Mouse (Mus musculus) right cerebral cortex, adult 18-20 months (tissue): ENCODE measurements around the gene Fam234b.

ENCODE experiments used
- DNase-seq: peaks from one replicate; pipeline ENCODE4 v3.0.0; 2022; ENCODE audit warnings: mixed read lengths

The Fam234b gene

GRCm38 (mm10) chr6:135197921-135198532, at the start of gene Fam234b, which contains the start of gene Hebp1:
Gene Fam234b, plus strand, starts transcription at chr6:135197977.
Gene Hebp1, minus strand, starts transcription at chr6:135198022.
- DNase-seq = peak; percentile 91

- DNase-seq = no peak
These were observed 49.3 kb upstream of the Fam234b start for GRCm38 (mm10) chr6:135148506-135148905.

GRCm38 (mm10) chr6:135149175-135149574, 48.6 kb upstream of the Fam234b start:
- DNase-seq = no peak

- DNase-seq = no peak
These were observed 48.1 kb upstream of the Fam234b start for GRCm38 (mm10) chr6:135149722-135150121.

GRCm38 (mm10) chr6:135150311-135150710, 47.5 kb upstream of the Fam234b start:
- no peak for DNase-seq

- peak; percentile 58 for DNase-seq
These were observed 44.1 kb upstream of the Fam234b start for GRCm38 (mm10) chr6:135153719-135154118.

DNA sequence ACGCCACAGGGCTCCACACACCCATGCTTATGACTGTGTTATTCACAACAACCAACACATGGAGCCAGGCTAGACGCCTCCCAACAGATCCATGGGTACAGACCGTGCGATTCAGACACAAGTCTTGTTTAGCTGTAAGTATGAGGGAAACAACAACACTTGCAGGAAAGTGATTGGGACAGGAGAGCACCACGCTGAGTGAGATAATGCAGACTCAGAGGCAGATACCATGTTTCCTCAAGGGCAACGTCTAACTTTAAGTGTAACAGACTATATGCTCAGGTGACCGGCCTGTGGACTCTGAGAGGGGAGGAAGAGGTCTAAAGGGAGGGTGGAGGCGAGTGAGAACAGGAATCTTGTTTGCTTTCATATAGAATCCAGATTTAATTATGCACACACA, 41.2 kb upstream of the Fam234b start:
- DNase-seq = no peak

DNA sequence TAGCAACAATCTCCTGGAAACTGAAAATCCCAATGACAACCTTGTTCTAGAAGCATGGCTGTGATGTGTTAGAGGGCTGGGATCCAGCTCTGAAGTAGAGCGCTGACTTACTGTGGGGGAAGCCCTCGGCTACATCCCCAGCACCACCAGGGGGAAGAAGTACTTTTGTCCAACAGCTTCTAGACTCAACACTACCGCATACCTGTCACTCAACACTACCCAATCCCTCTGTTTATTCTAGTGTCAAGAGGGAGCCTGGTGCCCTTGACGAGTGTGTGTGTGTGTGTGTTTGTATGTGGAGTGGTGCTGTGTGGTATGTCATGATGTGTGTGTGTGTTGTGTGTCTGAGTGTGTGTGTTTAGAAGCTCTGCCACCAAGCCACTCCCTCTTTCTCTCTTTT, 40.3 kb upstream of the Fam234b start:
- DNase-seq = no peak

DNA sequence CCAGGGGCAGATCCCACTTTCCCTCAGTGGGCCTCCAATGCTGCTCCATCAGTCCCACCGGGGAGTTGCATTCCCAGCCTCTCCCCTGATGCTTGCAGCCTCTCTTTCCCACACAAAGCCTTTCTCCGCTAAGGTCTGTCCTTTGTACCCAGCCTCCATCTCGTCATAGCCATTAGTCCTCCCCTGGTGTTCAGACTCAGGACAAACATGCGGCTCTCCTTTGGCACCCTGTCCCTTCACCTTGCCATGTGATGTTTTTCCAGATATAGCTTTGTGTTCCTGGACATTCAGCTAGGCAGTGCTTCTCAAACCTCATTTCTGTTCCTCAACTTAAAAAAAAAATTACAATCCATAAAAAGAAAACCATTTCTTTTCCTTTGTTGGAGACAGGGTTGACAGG, 39.3 kb upstream of the Fam234b start:
- no peak for DNase-seq

GRCm38 (mm10) chr6:135161356-135161755, 36.4 kb upstream of the Fam234b start:
- DNase-seq = no peak

DNA sequence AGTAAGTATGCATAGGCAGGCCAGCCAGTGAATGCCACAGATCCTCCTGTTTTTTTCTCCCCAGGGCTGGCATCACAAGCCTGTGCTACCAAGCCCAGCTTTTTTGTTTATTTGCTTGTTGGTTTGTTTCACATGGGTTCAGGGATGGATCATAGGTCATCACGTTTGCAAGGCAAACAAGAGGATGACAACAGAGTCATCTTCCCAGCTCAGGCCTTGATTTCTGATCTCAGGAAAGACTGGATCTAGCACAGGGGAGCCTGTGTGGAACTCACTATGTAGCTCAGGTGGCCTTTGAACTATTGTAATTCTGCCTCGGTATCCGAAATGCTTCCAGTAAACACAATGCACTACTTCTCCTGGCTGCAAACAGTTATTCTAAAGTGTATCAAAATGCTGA, 35.5 kb upstream of the Fam234b start:
- no peak for DNase-seq

- no peak for DNase-seq
These were observed 34.9 kb upstream of the Fam234b start for GRCm38 (mm10) chr6:135162861-135163260.

- no peak for DNase-seq
These were observed 32.6 kb upstream of the Fam234b start for GRCm38 (mm10) chr6:135165191-135165590.

- no peak for DNase-seq
These were observed 32.1 kb upstream of the Fam234b start for GRCm38 (mm10) chr6:135165706-135166105.

DNA sequence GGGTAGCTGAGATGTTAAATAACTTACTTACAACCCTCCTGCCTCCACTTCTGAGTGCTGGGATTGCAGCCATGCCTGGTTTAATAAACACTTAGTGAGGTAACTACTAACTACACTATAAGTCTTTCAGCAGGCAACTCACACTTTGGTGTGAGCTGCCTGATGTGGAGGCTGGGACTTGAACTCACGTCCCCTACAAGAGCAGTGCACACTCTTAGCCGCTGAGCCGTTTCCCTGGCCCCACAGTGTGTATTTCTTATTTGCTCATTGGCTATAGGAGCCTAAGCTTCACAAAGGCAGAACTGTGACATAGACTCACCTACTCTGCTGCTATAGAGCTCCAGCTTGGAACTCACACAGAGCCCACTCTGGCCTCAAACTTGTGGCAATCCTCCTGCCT, 31.5 kb upstream of the Fam234b start:
- no peak for DNase-seq

DNA sequence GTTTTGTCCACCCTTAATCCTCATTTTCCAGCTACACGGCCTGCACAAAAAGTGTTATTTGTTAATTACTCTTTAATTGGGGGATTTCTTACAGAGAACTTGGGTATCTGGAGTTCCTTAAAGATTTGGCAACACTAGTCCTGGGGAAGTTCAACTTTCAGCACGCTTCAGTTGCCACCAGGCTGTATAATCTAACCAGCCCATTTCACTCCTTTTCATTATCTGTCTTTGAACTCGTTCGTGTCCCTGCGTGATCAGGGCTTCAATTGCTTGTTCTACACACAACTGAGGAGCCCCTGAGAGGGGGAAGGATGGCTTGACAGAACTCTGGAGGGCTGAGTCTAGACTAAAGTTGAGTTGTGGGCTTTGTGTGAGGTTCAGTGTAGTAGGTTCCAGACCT, 31.1 kb upstream of the Fam234b start:
- DNase-seq = no peak

- DNase-seq = peak; percentile 82
These were observed 30.1 kb upstream of the Fam234b start for GRCm38 (mm10) chr6:135167380-135168311.

DNA sequence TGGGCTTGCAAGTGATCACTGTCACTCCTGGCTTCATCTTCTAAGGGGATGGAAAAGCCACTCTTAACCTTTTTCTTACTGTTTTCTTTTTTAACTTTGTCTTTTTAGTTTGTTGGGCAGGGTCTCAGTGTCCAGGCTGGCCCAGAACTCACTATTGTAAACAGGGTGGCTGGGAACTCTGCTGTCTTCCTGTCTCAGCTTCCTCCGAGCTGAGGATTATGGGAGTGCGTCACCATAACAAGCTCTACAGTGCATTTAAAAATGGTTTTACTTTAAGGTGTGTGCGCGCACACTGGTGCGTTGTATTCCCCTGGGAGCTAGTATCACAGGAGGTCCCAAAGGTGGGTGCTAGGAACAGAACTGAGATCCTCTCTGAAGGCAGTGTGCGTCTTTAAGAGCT, 29.3 kb upstream of the Fam234b start:
- no peak for DNase-seq

DNA sequence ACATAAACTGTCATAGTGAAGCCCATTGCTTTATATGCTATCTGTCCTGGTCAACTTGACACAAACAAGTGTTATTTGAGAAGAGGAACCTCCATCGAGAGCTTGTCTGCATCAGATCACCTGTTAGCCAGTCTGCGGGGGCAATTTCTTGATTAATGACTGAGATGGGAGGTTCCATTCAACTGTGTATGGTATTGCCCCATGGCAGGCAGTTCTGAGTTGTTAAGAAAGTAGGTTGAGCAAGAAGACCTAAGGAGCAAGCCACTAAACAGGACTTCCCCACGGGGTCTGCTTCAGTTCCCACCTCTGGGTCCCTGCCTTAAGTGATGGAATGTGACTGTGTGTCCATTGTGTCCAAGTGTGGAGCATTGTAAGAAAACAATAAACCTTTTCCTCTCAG, 28.5 kb upstream of the Fam234b start:
- DNase-seq = no peak

DNA sequence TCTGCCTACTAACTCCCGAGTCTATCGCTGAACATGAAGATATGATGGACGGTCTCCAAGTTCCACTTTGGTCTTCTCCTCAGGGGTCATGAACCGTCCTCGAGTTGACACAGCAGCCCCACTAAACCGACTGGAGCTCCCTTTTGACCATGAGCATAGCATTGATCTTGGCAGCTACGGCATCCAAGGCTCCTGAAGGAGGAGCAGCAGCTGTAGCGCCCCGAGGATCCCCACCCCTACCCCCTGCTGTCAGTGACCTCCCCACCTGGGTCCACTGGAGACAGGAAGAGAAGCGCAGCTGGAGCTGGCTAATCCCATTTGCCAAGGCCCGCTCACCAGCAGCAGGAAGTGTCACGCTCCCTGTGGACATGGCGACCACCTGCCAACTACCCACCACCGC, 26.0 kb upstream of the Fam234b start:
- no peak for DNase-seq

DNA sequence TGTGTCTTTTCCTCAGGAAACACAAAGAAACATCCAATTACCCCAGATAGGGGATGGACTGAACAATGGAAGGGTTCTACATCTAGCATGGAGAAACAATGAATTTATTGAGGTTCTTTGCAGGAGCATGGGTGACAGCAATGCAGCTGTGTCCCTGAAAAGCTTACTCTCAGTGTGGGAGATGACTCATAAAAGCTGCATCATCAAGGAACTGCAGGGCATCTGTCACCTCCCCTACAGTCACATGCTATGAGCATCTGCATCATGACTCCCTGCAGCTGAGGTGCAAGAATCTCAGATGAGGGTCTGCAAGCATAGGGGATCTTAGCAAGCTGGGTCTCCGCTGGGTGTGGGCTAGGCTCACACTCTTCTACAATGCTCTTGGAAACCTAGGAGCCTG, 22.8 kb upstream of the Fam234b start:
- peak; percentile 65 for DNase-seq

DNA sequence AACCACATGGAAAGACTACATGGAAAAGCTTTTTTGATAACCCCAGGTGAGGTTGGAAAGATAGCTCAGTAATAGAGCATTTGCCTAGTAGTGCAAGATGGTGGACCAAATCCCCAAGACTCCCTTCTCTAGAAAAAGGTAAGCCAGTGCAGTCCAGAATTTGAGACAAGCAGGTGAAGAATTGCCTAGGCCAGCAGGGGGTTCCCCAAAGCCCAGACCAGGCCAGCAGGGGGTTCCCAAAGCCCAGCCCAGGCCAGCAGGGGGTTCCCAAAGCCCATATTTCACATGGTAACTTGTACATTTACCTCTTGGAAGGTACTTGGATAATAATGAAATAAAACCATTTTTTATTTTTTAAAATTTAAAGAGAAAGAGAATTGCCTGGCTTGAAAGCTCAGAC, 20.5 kb upstream of the Fam234b start:
- DNase-seq = no peak

DNA sequence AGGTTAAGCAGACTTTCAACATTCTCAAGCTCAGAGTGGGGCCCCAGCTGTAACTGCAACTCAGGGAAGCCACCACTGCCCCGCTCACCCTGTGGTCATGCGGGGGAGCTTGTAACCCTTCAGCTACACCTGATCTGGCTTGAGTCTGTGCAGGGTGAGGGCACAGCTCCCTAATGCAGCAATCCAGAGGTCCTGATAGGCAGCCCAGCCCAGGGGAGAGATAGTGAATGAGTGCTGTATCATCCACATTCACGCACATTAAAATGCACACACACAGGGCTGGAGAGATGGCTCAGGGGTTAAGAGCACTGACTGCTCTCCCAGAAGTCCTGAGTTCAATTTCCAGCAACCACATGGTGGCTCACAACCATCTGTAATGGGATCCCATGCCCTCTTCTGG, 19.2 kb upstream of the Fam234b start:
- DNase-seq = no peak

- no peak for DNase-seq
These were observed 14.9 kb upstream of the Fam234b start for GRCm38 (mm10) chr6:135182925-135183324.
